Mouse (Mus musculus): ENCODE measurements at regions not wholly inside any gene's neighbourhood (a gene's known extent, or its start where the extent isn't known, plus 50 kb on each side); places are given as distances from the start of the nearest gene placed in this dataset.

DNA sequence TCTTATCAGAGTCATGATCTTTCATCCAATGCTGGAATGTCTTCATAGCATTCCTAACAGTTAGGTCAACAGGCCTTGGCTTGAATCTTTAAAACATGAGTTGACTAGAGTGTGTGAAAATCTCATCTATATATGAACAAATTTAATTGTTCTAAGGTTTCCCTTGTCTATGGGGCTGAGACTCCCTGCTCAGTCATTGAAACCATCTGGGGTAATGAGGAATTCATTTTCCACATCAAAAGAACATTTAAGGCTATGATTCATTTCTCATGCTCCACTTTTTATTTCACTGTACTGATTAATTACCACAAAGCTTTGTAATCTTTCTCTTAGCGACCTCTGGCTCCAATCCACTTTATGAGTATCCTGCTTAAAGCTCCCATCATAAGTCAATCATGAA is 94.7 kb upstream of the Sash1 start:
- H3K4me3 ChIP-seq (replicated peaks; ENCODE audit: extremely low read depth, low read depth, low read length) = no peak overlapping the region
- TF ChIP-seq CTCF (IDR thresholded peaks at IDR 0.05; ENCODE audit: insufficient read depth, low read length) = no peak
- TF ChIP-seq POLR2A (IDR thresholded peaks at IDR 0.05; ENCODE audit: borderline replicate concordance, extremely low read depth, low read depth, low read length) = no peak
- 66% methylated on average over 1 of the region's 1 CpGs for WGBS
- no peak for DNase-seq
- no peaks in the 10 kb centered on the region for H3K4me1 ChIP-seq (ENCODE audit: control insufficient read depth, insufficient read depth, low read length)

DNA sequence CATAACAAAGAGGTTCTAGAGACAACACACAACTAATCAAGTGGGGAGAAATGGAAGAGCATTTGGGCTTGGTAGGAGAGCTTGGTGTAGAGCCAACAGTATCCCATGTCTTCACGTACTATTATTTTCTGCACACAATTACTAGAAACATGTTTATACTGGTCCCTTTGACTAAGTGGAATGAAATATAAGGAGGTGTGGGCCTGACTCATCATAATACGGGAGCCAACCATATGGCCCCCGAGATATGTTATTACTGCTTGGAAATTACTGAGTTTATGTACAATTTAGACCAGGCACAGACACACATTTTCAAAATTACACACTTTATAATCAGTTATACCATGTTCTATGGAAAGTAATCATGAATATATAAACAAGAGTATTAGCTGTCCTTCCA is 92.7 kb upstream of the Sash1 start:
- H3K4me3 ChIP-seq (replicated peaks; ENCODE audit: extremely low read depth, low read depth, low read length) = no peak overlapping the region
- DNase-seq = no peak
- TF ChIP-seq CTCF (IDR thresholded peaks at IDR 0.05; ENCODE audit: insufficient read depth, low read length) = no peak
- TF ChIP-seq POLR2A (IDR thresholded peaks at IDR 0.05; ENCODE audit: borderline replicate concordance, extremely low read depth, low read depth, low read length) = no peak
- H3K4me1 ChIP-seq (ENCODE audit: control insufficient read depth, insufficient read depth, low read length) = no peaks in the 10 kb centered on the region
- 83% methylated on average over 3 of the region's 3 CpGs for WGBS

- 19% methylated on average over 1 of the region's 1 CpGs for WGBS
- TF ChIP-seq CTCF (IDR thresholded peaks at IDR 0.05; ENCODE audit: insufficient read depth, low read length) (0 out of 2 replicates have a peak, but pooled peaks have one; percentile 17), POLR2A (IDR thresholded peaks at IDR 0.05; ENCODE audit: borderline replicate concordance, extremely low read depth, low read depth, low read length) (no peak)
- no peak for DNase-seq
- H3K4me1 ChIP-seq (ENCODE audit: control insufficient read depth, insufficient read depth, low read length) = no peaks in the 10 kb centered on the region
- no peak overlapping the region for H3K4me3 ChIP-seq (replicated peaks; ENCODE audit: extremely low read depth, low read depth, low read length)
These were observed 88.1 kb upstream of the Sash1 start for GRCm38 (mm10) chr10:8973934-8974333.

DNA sequence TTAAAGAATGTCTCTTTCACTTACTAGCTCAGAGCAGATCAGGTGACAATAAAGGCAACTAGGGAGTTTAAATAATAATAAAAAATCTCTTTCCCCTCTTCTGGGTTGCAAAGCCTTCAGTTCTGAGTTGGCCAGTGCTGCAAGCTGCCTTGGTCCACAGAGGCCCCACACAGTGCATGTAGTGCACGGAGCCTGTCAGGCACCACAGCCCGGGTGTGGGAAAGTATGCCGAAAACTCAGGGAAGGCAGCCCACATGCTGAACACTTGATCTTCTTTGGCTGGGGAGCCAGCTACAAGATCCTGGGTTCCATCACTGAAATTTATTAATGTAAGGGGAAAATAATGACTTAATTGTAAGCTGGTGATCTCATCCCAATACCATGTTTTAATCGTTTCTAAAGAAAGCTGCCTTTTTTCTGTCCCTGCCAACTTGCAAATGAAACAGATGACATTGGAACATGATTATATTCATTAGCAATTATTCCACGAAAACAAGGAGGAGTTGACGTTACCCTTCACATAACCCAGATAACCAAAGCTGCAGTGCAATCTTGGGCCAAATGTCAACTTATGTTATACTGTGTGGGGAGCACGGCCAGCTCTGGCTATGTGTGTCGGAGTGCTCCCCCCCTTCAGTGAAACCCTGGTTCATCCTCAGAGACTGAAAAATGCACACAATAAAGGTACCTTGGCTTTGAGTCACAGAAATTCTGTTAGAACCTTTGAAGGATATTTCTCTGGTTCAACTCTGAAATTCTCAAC is 87.1 kb upstream of the Sash1 start:
- 75% methylated on average over 8 of the region's 8 CpGs for WGBS
- no peak for DNase-seq

DNA sequence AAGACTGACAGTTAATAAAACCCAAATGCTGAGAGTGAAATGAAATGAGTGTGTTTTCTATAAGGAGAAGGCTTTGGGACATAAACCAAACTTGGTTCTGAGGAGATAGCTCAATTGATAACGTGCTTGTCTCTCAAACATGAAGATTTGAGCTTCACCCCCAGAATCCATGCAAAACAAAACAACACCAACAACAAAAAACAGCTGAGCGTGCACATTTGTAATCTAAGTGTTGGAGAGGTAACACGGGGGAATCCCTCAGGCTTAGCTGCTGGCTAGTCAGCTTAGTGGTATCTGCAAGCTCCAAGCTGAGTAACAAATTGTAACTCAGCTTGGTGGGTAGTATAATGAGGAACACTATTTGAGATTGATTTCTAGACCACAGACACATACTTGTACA is 84.9 kb upstream of the Sash1 start:
- Histone ChIP-seq H3K4me1 (ENCODE audit: control insufficient read depth, insufficient read depth, low read length) (peaks cover 3% of the 10 kb centered on the region; the same call in 1 of the 2 replicates), H3K4me3 (replicated peaks; ENCODE audit: extremely low read depth, low read depth, low read length) (no peak overlapping the region)
- DNase-seq = no peak
- WGBS = 84% methylated on average over 3 of the region's 3 CpGs
- TF ChIP-seq CTCF (IDR thresholded peaks at IDR 0.05; ENCODE audit: insufficient read depth, low read length) = no peak
- no peak for TF ChIP-seq POLR2A (IDR thresholded peaks at IDR 0.05; ENCODE audit: borderline replicate concordance, extremely low read depth, low read depth, low read length)

More for the DNA sequence above, 87.1 kb upstream of the Sash1 start:
- TF ChIP-seq CTCF (IDR thresholded peaks at IDR 0.05; ENCODE audit: insufficient read depth, low read length) = no peak
- no peak for TF ChIP-seq POLR2A (IDR thresholded peaks at IDR 0.05; ENCODE audit: borderline replicate concordance, extremely low read depth, low read depth, low read length)
- Histone ChIP-seq H3K4me1 (ENCODE audit: control insufficient read depth, insufficient read depth, low read length) (peaks cover 2% of the 10 kb centered on the region; the same call in 1 of the 2 replicates), H3K4me3 (replicated peaks; ENCODE audit: extremely low read depth, low read depth, low read length) (no peak overlapping the region)

GRCm38 (mm10) chr10:8969586-8969985 is 83.7 kb upstream of the Sash1 start:
- peaks cover 3% of the 10 kb centered on the region; the same call in 1 of the 2 replicates for H3K4me1 ChIP-seq (ENCODE audit: control insufficient read depth, insufficient read depth, low read length)
- no peak for DNase-seq
- TF ChIP-seq CTCF (IDR thresholded peaks at IDR 0.05; ENCODE audit: insufficient read depth, low read length) = no peak
- TF ChIP-seq POLR2A (IDR thresholded peaks at IDR 0.05; ENCODE audit: borderline replicate concordance, extremely low read depth, low read depth, low read length) = no peak
- no peak overlapping the region for H3K4me3 ChIP-seq (replicated peaks; ENCODE audit: extremely low read depth, low read depth, low read length)

DNA sequence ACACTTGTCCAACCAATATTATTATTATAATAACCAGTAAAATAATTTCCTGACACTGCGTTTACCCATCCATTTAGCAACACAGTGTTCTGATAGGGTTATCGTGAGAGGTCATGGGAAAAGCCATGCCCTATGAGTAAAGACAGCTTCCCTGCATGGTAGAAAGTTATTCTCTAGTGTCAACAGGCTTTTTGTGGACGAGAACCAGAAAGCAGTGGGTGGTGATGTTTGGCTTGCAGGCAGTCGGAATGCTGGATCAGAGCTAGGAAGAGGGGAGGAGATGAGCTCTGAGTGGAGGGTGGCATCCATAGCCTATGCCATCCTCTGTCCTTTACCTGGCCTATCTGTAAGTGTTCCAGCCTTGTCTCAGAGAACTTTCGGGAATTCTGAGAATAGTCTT is 83.1 kb upstream of the Sash1 start:
- Histone ChIP-seq H3K4me3 (replicated peaks; ENCODE audit: extremely low read depth, low read depth, low read length) (no peak overlapping the region), H3K4me1 (ENCODE audit: control insufficient read depth, insufficient read depth, low read length) (peaks cover 3% of the 10 kb centered on the region; the same call in 1 of the 2 replicates)
- TF ChIP-seq CTCF (IDR thresholded peaks at IDR 0.05; ENCODE audit: insufficient read depth, low read length) (no peak), POLR2A (IDR thresholded peaks at IDR 0.05; ENCODE audit: borderline replicate concordance, extremely low read depth, low read depth, low read length) (no peak)
- no peak for DNase-seq
- WGBS = 67% methylated on average over 5 of the region's 5 CpGs

DNA sequence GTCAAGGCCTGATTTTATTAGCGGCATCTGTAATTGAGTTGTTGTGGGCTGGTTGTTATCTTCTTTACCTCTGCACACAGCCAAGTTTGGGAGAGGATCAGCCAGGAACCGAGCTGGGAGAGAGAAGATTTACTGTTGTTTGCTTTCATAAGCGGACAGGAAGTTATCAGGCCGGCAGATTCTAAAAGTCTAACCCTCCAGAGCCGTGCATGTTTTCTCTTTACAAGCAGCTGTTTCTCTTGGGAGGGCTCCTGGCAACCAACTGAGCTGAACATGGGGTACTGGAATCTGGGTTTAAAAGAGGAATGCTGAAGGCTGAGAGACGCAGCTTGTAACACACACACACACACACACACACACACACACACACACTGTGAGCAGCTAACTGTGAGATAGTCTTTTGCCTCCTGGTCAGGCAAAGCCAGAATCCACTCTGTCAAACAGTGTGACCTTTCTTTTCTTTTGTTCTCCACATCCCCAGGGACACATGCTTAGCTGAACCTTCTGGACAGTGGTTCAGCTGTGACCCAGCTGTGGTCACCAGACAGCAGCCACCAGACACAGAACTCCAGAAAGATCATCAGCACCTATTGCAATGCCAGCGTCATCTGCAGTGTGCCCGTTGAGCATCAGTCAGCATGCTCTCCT is 82.5 kb upstream of the Sash1 start:
- WGBS = 32% methylated on average over 8 of the region's 8 CpGs
- H3K4me3 ChIP-seq (replicated peaks; ENCODE audit: extremely low read depth, low read depth, low read length) = no peak overlapping the region
- no peak for TF ChIP-seq POLR2A (IDR thresholded peaks at IDR 0.05; ENCODE audit: borderline replicate concordance, extremely low read depth, low read depth, low read length)
- no peak for TF ChIP-seq CTCF (IDR thresholded peaks at IDR 0.05; ENCODE audit: insufficient read depth, low read length)
- peaks cover 3% of the 10 kb centered on the region; the same call in 1 of the 2 replicates for H3K4me1 ChIP-seq (ENCODE audit: control insufficient read depth, insufficient read depth, low read length)
- no peak for DNase-seq

GRCm38 (mm10) chr10:8962921-8963320 is 77.1 kb upstream of the Sash1 start:
- WGBS = 73% methylated on average over 5 of the region's 5 CpGs
- Histone ChIP-seq H3K4me1 (ENCODE audit: control insufficient read depth, insufficient read depth, low read length) (peaks cover under 1% of the 10 kb centered on the region; the same call in 1 of the 2 replicates), H3K4me3 (replicated peaks; ENCODE audit: extremely low read depth, low read depth, low read length) (no peak overlapping the region)
- no peak for DNase-seq
- no peak for TF ChIP-seq POLR2A (IDR thresholded peaks at IDR 0.05; ENCODE audit: borderline replicate concordance, extremely low read depth, low read depth, low read length)
- TF ChIP-seq CTCF (IDR thresholded peaks at IDR 0.05; ENCODE audit: insufficient read depth, low read length) = no peak
